Mouse (Mus musculus): ENCODE measurements around the gene Ybx3.

The Ybx3 gene

GRCm38 (mm10) chr6:131388040-131389021, at the start of gene Ybx3:
Gene Ybx3 (minus strand): TSS chr6:131388476.
- DNase-seq, result peak; percentile 91

GRCm38 (mm10) chr6:131436626-131437025, 48.4 kb upstream of the Ybx3 start:
- no peak for DNase-seq

DNA sequence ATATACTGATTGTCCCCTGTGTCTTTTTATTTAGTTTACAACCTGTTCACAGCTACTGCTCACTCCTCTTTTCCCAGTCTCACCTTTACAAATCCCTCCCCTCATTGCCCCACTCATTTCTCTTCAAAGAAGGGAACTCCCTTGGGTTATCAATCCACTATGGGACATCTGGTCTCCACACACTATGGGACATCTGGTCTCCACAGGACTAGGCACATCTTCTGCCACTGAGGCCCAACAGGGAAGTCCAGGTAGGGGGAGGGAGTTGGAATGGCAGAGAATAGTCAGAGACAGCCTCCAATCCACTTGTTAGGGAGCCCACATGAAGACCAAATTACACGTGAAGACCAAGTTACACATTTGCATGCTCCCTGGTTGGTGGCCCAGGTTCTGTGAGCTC, 45.8 kb upstream of the Ybx3 start:
- DNase-seq, result no peak

- DNase-seq, result no peak
Observed at GRCm38 (mm10) chr6:131433153-131434048, 45.1 kb upstream of the Ybx3 start.

- DNase-seq, result no peak
Observed at GRCm38 (mm10) chr6:131421572-131421971, 33.3 kb upstream of the Ybx3 start.

DNA sequence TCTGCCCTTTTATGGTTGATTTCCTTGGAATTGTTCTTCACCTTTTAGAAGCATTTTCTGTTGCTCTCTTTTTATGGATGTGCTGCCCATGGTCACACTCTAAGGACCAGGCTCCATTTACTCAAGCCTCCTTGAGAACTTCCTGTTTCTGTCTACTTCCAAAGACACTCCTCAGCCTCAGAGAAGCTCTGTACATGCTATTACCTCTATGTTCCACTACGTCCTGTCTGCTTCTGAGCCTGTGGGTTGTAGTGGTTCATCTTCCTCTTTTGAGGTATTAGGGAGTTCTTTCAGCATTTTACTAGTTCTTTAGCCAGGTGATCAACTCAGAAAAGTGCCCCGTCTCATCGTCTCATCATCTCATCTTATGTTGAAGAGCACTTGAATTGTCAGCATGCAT, 31.3 kb upstream of the Ybx3 start:
- no peak for DNase-seq

GRCm38 (mm10) chr6:131418770-131419169, 30.5 kb upstream of the Ybx3 start:
- peak; percentile 31 for DNase-seq

GRCm38 (mm10) chr6:131411116-131411843, 23.0 kb upstream of the Ybx3 start:
- no peak for DNase-seq

- no peak for DNase-seq
Observed at GRCm38 (mm10) chr6:131406957-131407356, 18.7 kb upstream of the Ybx3 start.

DNA sequence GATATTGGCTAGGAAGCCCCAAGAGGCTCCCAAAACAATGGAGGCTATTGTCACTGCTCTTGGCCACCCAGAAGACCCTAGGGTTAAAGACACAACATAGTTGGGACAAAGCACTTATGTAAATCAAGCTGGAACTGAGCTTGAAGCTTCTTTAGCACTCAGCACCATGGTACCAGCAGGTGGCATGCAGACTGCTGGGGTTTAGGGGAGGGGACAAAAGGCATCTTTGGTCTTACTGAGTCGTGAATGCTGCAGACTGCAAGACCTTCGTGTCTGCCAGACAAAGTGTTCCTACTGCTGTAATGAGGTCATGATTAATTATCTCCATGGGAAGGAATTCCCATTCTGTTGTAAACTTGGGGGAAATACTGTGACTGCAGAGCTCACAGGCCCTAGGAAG, 17.6 kb upstream of the Ybx3 start:
- no peak for DNase-seq

DNA sequence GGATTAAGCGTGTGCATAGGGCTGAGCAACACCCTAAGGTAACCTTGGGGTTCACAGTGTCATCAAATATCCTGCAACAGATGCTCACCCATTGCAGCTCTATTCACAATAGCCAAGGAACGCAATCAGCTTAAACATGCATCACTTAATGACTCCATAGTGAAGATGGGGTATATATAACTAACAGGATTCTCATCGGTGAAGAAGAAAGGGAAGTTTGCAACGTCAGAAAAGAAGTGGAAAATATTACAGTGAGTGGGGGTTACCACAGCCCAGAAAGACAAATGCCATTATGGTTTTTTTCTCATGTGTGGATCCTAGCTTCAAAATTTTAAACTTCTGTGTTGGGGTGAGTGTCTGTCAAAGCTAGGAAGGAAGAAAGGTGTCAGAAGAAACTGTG, 16.9 kb upstream of the Ybx3 start:
- no peak for DNase-seq

DNA sequence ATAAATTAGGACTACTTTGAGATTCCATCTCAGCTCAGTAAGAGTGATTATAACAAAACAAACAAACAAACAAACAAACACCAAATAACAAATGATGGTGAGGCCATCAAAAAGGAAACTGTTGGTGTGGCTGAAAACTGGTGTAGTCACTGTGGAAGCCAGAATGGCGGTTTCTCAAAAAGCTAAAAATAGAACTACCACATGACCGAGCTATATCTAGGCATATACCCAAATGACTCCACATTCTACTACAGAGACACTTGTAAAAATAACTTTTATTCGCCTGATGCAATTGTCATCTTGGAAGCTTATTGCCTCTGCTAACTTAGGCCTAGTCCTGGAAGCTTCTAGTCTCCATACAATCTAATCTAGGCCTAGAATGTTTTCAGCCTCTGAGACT, 16.0 kb upstream of the Ybx3 start:
- no peak for DNase-seq

- no peak for DNase-seq
Observed at GRCm38 (mm10) chr6:131403036-131403435, 14.8 kb upstream of the Ybx3 start.

GRCm38 (mm10) chr6:131402606-131403005, 14.3 kb upstream of the Ybx3 start:
- no peak for DNase-seq

DNA sequence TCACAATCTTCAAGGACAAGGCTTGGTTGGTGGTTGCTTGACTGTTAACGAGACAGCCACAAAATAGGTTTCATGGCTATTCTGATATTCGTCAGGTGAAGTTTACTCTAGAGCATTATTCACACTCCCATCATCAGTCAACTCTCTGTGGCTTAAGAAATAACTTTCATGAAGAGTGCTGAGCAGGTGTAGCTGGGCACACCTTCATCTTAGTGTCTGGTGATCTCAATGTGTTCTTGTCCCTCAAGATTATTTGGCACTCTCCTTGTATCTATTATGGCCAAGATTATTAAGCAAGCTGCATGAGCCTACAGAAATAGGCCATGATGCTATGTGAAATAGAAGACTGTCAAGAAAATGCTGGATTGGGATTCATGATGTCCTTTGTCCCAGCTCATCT, 13.0 kb upstream of the Ybx3 start:
- DNase-seq, result no peak

GRCm38 (mm10) chr6:131396650-131397049, 8.4 kb upstream of the Ybx3 start:
- no peak for DNase-seq

DNA sequence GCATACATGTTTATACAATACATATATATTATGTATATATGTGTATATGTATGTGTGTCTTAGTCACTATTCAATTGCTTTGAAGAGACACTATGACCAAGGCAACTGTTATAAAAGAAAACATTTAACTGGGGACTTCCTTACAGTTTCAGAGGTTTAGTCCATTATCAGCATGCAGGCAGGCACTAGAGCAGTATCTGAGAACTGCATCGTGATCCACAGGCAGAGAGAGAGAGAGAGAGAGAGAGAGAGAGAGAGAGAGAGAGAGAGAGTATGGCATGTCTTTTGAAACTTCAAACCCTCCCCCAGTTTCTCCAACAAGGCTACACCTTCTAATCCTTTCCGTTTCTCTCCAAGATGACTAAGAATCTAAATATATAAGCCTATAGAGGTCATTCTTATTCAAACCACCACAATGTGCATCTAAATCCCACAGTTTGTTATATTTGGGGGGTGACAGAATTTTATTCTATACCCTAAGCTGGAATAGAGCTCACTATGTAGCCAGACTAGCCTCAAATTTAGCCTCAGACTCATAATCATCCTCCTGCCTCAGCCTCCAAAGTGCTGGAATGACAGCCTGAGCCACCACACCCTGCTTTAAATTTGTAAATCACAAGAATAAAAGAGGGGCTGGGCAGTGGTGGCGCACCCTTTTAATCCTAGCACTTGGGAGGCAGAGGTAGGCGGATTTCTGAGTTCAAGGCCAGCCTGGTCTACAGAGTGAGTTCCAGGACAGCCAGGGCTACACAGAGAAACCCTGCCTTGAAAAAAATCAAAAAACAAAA, 5.8 kb upstream of the Ybx3 start:
- no peak for DNase-seq

- peak; percentile 85 for DNase-seq
Observed at GRCm38 (mm10) chr6:131387221-131388039, 846 bp downstream of the Ybx3 start.

DNA sequence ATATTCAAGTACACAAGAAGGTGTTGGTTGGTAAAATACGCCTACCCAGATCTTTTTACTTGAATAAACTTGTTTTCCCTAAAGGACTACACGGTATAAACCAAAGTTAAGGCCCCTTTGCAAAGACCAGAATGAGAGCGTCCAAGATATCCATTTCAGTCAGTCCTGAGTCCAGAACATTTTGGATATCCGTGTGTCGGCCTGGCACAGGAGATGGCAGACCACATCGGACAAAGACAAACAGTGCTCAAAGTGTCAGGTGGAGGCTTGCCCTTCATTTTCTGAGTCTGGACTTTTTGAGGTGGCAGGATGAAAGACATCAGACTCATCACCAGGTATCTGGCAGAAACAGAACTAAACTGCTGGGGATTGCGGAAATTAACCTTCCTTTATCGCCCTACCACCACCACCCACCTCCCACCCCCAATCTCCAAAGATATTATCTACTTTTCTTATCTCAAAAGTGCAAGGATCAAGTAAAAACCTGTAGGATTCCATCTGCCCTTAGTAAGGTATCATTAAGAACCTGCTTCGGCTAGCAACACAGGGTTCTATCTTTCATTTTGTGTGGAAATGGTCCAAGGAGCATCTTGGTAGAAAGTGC, 1.8 kb downstream of the Ybx3 start:
- no peak for DNase-seq

DNA sequence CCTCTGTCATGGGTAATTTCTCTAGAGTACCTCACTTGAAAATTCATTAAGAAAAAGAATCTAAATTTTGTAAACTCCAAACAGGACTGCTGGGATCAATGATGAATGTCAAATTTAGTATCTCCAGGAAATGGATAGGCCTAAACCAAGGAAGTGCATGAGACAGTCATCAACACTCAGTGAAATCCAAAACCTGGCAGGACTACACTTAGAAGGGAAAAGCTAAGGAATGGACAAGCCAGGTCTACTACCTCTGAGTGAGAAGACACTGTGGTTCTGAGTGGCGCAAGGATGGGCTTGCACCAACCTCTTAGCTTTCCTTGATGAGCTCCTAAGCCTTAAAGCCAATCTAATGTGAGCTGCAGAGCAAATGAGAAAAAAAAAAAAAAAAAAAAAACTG, 2.8 kb downstream of the Ybx3 start:
- DNase-seq, result no peak

All from right cerebral cortex, adult 18-20 months (tissue).